Comparison of ENCODE assay signal across 14 mouse cellular contexts in the genomic region with DNA sequence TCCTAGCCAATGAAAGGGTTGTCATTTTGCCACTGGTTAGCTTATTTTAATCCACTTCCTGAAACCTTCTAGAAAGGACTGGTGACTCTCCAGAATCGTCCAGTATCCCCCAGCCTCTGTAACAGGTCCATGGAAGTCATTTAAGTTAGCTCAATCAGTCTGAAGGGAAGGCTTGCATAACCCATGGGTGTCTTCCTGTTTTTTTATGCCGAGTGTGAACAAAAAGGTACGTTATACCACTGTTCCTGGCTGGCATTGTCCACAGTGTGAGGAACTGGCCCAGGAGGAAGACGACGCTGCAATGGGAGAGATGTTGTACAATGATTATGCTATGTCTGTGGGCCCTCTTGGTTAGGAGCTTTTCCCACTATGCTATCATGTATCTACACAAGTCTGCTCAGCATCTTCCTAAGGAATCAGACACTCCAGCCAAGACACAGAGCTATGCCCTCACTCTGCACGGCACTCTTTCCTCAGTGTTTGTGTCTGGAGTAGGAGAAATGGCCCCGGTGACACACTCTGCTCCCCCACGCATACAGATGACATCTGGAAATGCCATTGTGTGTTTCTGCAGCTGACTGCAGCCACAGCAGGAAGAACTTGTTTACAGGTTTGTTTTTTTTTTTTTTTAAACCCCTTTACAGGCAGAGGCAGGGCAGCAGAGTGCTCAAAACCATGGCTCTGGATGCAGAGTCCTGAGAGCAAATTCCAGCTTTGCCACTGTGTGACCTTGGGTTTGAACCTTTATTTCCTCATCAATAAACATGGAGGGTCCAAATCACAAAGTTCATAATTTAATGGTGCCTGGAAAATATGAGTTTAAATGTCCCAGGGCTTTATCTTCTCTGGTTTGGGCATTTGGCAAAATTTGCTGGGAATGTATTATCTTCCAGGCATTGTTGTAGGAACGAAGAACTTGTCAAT. TPM values are rescaled to one million over a fixed set of nuclear protein-coding genes. Genes with fewer than 3 reads are reported as not detected.
DNase-seq lines count a peak whose midpoint lies in the region; TF ChIP-seq lines count a peak whose summit lies in the region.
"Had no signal": no experiment of that assay in that cellular context is flagged by ENCODE, and none has a peak within 500 bp of the region (broad histone marks: within the 10 kb centered on the region; RNA-seq: fewer than 3 reads in every experiment).

No protein-coding gene starts in this region.

- intact Hi-C loops in heart, adult 2 months (cut with DNase I): loop anchor here (2.0 kb wide), 1 partner anchor 59 kb away; no protein-coding TSS in a partner anchor
- intact Hi-C loops in heart, postnatal 25 days (cut with DNase I): no loop called here

- TF ChIP-seq POLR2A in heart, adult 2 months (IDR thresholded peaks at IDR 0.05; ENCODE audit: insufficient read depth, low read depth, low read length): peak; percentile 48; the same call in 1 of the 2 replicates

- H3K4me1 ChIP-seq in heart, adult 2 months (ENCODE audit: control insufficient read depth, insufficient read depth, low read length): peaks cover 13% of the 10 kb centered on the region
- H3K4me1 ChIP-seq: forebrain, embryonic 12.5 days; hindbrain, embryonic 10.5 days; kidney, embryonic 15.5 days; limb, embryonic 15.5 days had no signal

- no peak for TF ChIP-seq CTCF in heart, adult 2 months (IDR thresholded peaks at IDR 0.05)

- H3K36me3 ChIP-seq in heart, adult 2 months (ENCODE audit: control insufficient read depth, insufficient read depth, low read length): peaks cover 4% of the 10 kb centered on the region
- H3K36me3 ChIP-seq: forebrain, embryonic 12.5 days; hindbrain, embryonic 10.5 days; kidney, embryonic 15.5 days; limb, embryonic 15.5 days had no signal

- no peaks in the 10 kb centered on the region for H3K27me3 ChIP-seq in heart, adult 2 months (ENCODE audit: control insufficient read depth, insufficient read depth, low read length)
- H3K27me3 ChIP-seq: forebrain, embryonic 12.5 days; kidney, embryonic 15.5 days; limb, embryonic 15.5 days had no signal

- no peak overlapping the region for H3K4me3 ChIP-seq in heart, adult 2 months
- H3K4me3 ChIP-seq: forebrain, embryonic 12.5 days; hindbrain, embryonic 10.5 days; kidney, embryonic 15.5 days; limb, embryonic 15.5 days had no signal

- no peak overlapping the region for H3K9ac ChIP-seq in heart, adult 2 months (ENCODE audit: low read depth, low read length)
- H3K9ac ChIP-seq: forebrain, embryonic 12.5 days; kidney, embryonic 15.5 days; limb, embryonic 15.5 days had no signal

- TF ChIP-seq EP300 in heart, adult 2 months (IDR thresholded peaks at IDR 0.05; ENCODE audit: insufficient read depth, low read depth, low read length): peak; percentile 93

- DNase-seq in heart, adult 2 months: peak; percentile 56 to 71
- DNase-seq in heart, postnatal 25 days (ENCODE audit: low spot score): no peak
- peak; percentile 44 for DNase-seq in lung, postnatal 10 days
- no peak for DNase-seq in lung, postnatal 14 days
- DNase-seq in lung, postnatal 4 days: peak; percentile 14 to 34
- DNase-seq in spleen, postnatal 14 days (ENCODE audit: low spot score in 2 of 2): no peak
- no peak for DNase-seq in neural tube, embryonic 10.5 days (ENCODE audit: extremely low spot score, low spot score)
- DNase-seq: cerebellum, adult 9-11 months; layer of hippocampus, postnatal 36 days; thymus, adult 18-20 months had no signal

- H3K79me2 ChIP-seq in heart, adult 2 months (replicated peaks; ENCODE audit: control insufficient read depth, insufficient read depth, low read length): no peaks in the 10 kb centered on the region

- 38% methylated on average over 9 of the region's 9 CpGs for WGBS in heart, adult 2 months

- H3K27ac ChIP-seq in heart, adult 2 months: peak overlapping the region; percentile 87
- H3K27ac ChIP-seq: forebrain, embryonic 12.5 days; hindbrain, embryonic 10.5 days; kidney, embryonic 15.5 days; limb, embryonic 15.5 days had no signal

RNA-seq across cellular contexts. Expression of gene Klf9, which starts 15.5 kb away (rescaled TPM):
- total RNA-seq in heart, adult 2 months (2021): 100 to 1,000 TPM; 121 to 142 TPM
- polyA plus RNA-seq in heart, adult 2 months (2012; rRNA removed): 40.3 and 47.1 TPM in 2 replicates
- 100 to 1,000 TPM; 101 to 130 TPM for total RNA-seq in heart, postnatal 25 days (2021)

Comparison
In these comparisons a context has a peak if more than half of its experiments do, and no peak if none do; other contexts are left out.
1. DNase-seq: peak in heart, adult 2 months (2 of 2), lung, postnatal 10 days (single experiment) and lung, postnatal 4 days (2 of 2); none in heart, postnatal 25 days (single experiment), lung, postnatal 14 days (single experiment), spleen, postnatal 14 days (0 of 2) and neural tube, embryonic 10.5 days (single experiment).